Mouse (Mus musculus): Measurements from ENCODE around the gene Tanc2. TPM values are rescaled to one million over a fixed set of nuclear protein-coding genes. Genes with fewer than 3 reads are reported as not detected.

The Tanc2 gene
- polyA plus RNA-seq (2017; shearing (Covaris generic)): 7.7 TPM

GRCm38 (mm10) chr11:105589877-105590641, at the start of gene Tanc2:
Gene Tanc2 (plus strand): TSS chr11:105589986.

GRCm38 (mm10) chr11:105952911-105953386, 363.2 kb downstream of the Tanc2 start, which contains the start of gene Cyb561:
Gene Cyb561 (minus strand): TSS chr11:105953336.

GRCm38 (mm10) chr11:105967741-105968574, 378.2 kb downstream of the Tanc2 start, which contains the start of gene Ace:
Gene Ace (plus strand): TSS chr11:105967945.

Other genes with a start within 250 kb of the Tanc2 start
- gene March10, start 133.3 kb upstream of the Tanc2 start, polyA plus RNA-seq (2017; shearing (Covaris generic)): not detected

Data from CD4-positive, CD25-positive, alpha-beta regulatory T cell (primary cell).